Mouse (Mus musculus): ENCODE results near the gene Tbc1d4.

- TF ChIP-seq CTCF (IDR thresholded peaks at IDR 0.05; ENCODE audit: extremely low read depth, insufficient read depth, insufficient read length, insufficient replicate concordance) (no peak), POLR2A (IDR thresholded peaks at IDR 0.05; ENCODE audit: low read depth, low read length) (no peak)
Observed at GRCm38 (mm10) chr14:101499838-101500237, 109.2 kb downstream of the Tbc1d4 start.

Measured in spleen, adult 2 months (tissue).